ENCODE assay signal across 8 mouse cellular contexts in genomic region chr14:16364878-16365337, GRCm38 (mm10). TPM values are rescaled to one million over a fixed set of nuclear protein-coding genes. Genes with fewer than 3 reads are reported as not detected.
DNase-seq lines count a peak whose midpoint lies in the region; ATAC-seq lines count a peak whose summit lies in the region.

Gene Top2b, plus strand, starts transcription at chr14:16365179.

- DNase-seq in adipocyte (ENCODE audit: low spot score) = peak; percentile 99
- peak; percentile 96 for DNase-seq in embryo, embryonic 10 days (ENCODE audit: low spot score)
- peak; percentile 93 for DNase-seq in gastrocnemius, postnatal 10 days
- peak; percentile 99 for DNase-seq in induced T-regulatory cell, adult 2 months (ENCODE audit: low read depth)
- peak; percentile 96 to 99 for DNase-seq in left cerebral cortex, adult 9 months (ENCODE audit: low spot score in 2 of 2)
- peak; percentile 94 for DNase-seq in right cerebral cortex, postnatal 14 days
- peak; percentile 97 to 98 for DNase-seq in urinary bladder, postnatal 36 days (ENCODE audit: low spot score in 2 of 2)

- peak; percentile 82 for ATAC-seq in megakaryocyte progenitor cell, adult 5-6 weeks (replicated peaks; ENCODE audit: poor library complexity)

RNA-seq across cellular contexts. Expression of gene Top2b, which starts in this region (rescaled TPM):
- total RNA-seq in gastrocnemius, postnatal 10 days (2021) = 10 to 100 TPM; 59.2 to 73.7 TPM
- total RNA-seq in megakaryocyte progenitor cell, adult 5-6 weeks (2015) = 133 and 156 TPM in 2 replicates
- total RNA-seq in megakaryocyte progenitor cell, adult 5-6 weeks (2017) = 107 and 130 TPM in 2 replicates

Comparison
In these comparisons a context has a peak if more than half of its experiments do, and no peak if none do; other contexts are left out.
1. Peak in every context shown above with its lines: DNase-seq and ATAC-seq.